Mouse (Mus musculus) urinary bladder, postnatal 25 days (tissue): ENCODE results near the gene Cks1b.

Experiments
- DNase-seq: peaks from one replicate; pipeline ENCODE4 v3.0.0; 2022; ENCODE audit warnings: low spot score

The Cks1b gene

DNA sequence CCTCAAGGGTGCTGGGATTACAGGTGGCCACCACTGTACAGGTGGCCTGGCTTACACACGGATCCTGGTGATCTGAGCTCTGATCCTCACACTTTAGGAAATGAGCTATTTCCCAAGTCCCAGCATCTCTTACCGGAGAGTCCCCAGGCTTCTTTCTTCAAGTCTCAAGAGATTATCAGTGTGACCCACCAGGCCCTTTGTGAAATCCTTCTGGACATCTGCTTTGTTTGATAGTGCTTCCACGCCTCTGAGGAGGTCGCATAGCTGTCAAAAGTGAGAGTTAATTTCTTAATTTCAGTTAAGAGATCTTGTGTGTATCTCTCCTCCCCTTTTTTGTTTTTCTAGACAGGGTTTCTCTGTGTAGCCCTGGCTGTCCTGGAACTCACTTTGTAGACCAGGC is 7.7 kb upstream of the Cks1b start:
- no peak for DNase-seq

DNA sequence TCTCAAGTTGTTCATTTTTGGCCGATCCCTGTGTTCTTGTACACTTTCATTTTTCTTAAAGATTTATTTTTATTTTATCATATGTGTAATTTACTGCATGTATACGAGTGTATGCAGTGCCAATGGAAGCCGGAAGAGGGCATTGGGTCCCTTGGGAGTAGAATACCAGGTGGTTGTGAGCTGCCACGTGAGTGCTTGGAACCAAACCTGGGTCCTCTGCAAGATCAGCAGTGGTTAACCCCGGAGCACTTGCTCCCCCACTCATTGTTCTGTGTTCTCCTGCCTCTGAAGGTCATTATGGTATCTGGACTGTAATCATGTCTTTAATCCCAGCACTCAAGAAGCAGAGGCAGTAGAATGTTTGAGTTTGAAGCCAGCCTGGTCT is 7.0 kb upstream of the Cks1b start:
- DNase-seq, result no peak

DNA sequence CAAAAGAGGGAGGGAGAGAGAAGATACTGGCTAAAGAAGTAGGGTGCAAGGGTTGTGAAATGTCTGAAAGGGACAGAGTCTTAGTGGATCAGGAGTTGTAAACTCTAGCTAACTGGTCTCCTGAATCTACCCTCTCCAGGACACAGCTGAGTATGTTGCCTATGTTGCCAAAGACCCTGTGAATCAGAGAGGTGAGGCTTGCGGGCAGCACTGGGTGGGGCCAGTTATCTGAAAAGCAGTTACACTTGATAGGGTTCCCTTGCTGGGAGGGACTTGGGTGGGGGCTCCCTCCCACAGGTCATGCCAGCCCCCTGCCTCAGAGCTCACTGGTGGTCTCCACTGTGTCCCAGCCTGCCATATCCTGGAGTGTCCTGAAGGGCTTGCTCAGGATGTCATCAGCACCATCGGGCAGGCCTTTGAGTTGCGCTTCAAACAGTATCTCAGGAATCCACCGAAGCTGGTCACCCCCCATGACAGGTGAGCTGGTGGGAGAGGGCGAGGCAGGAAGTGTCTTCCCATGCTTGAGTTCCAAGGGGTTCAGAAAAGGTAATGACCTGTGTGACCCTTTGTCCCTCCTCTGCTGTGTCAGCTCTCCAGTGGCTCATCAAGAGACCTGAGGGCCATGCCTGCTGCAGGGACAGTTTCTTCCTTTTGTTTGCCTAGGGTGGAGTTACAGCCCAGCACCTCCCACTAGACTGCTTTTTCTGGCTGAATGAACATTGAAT is 6.4 kb upstream of the Cks1b start:
- no peak for DNase-seq

DNA sequence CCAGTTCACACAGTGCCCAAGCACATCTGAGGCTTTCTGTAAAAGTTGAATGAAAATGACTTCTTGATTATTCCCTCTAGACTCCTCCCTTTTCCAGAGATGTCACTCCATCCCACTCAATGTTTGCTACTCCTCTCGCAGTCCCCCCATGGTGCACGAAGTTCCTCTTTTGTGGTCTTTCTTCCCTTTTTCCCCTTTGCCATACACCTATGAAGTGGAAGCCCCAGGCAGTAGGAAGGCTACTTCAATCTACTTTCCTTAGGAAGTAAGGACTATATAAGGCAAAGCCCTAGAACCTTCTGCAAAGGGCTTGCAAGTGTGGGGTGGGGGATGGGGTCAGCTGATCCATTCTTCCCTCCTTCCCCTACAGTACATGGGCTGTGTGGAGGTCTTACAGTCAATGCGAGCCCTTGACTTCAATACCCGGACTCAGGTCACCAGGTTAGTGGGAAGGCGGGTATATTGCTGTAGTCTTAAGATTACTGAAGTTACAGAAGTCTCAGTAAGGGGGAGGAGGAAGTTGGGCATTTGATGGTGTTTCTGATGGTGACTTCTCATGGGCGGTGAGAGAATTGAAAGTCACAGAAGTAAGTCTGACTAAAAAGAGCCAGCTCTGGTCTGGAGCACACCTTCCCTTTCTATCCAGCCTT is 4.5 kb upstream of the Cks1b start:
- no peak for DNase-seq

DNA sequence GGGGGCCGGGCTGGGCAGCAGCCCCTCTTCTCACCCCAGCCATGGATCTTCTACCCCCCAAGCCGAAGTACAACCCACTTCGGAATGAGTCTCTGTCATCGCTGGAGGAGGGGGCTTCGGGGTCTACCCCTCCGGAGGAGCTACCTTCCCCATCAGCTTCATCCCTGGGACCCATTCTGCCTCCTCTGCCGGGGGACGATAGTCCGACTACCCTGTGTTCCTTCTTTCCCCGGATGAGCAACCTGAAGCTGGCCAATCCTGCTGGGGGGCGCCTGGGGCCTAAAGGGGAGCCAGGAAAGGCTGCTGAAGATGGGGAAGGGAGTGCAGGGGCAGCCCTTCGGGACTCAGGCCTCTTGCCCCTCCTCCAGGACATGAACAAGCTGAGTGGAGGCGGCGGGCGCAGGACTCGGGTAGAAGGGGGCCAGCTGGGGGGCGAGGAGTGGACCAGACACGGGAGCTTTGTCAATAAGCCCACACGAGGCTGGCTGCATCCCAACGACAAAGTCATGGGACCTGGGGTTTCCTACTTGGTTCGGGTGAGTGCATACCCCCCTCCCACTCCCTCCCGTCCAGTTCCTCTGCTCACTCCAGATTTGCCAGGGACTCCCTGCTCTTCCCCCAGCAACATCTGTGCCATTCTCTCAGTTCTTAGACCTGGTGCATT is 3.8 kb upstream of the Cks1b start:
- no peak for DNase-seq

DNA sequence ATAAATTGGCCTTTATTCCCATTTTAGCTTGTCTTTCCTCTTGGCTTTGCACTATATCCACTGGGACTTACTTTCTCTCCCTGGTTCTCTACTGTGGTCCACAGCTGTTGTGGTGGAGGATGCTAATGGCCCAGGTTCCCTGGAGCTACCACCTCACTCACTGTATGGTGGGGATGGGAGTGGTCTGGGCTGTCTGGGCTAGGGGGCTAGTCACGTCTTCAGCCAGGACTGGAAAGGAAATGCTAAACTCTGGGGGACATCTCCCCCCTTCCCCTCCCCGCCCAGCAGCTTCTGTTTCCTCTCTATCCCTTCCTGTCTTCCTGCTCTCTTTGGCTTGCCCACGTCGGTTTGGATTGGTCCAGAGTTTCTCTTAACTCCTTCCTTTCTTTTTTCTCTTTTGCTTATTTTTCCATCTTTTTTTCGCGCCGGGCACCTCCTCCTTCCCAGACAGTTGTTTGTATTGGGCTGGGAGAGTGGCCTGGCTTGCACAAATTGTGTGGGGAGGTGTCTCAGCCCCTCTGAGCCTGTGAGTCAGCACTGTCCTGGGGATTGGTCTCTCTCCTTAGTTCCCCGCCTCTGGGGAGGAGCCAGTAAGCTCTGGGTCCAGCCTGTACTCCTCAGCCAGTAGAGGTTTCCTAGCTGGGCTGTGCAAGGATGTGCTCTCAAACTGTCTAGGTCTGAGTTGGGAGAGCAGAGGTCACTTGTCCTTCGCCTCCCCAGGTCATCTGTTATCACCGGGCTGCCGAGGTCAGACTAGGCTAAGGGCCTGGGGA is 3.0 kb upstream of the Cks1b start:
- peak; percentile 59 for DNase-seq

DNA sequence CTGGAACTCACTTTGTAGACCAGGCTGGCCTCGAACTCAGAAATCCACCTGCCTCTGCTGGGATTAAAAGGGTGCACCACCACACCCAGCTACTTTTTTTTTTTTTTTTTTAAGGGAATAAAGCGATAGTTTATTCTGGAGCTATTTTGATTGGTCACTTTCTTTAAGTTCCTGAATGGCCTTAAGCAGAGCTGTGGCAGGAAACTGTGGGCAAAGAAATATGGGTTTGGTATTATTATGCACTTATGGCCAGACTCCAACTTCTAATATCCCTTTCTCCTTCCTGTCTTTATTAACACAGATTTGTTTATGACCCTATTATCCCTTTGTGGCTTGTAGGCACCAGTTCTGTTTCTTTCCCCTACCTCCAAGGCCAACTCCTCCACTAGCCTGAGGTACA is 2.2 kb upstream of the Cks1b start:
- DNase-seq, result no peak

DNA sequence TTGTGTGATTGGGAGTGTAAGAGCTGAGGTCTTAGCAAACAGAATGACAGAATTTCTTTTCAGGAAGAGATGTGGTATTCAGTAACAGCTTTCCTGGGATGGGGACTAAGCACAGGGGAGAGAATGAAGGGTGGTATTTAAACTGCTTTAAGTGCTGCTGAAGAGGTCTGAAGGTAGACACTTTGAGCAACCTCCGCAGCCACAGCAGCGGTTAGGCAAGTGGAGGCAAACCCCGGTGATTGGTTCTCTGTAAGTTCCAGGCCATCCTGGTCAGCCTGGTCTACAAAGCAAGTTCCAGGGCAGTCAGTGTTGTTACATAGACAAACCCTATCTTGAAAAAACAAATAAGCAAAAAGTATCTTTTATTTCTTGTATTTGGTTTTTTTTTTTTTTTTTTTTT is 1.8 kb upstream of the Cks1b start:
- no peak for DNase-seq

DNA sequence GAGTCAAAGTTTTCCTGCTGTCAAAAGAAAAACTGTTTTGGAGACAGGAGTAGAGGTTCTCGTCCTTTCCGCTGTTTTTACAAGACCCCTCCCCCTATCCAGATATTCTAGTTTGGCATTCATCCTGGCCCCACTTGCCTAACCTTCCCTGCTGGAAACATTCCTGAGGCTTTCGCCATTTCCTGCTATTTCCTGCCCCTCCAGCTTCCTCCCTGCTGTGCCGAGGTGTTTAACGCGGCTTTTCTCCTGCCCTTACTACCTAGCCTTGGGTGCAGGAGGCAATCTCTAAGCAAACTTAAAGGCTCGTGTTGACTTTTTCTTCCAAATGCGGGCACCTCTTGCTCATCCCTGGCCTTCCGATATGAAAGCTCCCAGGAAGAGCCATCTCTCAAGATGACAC is 1.4 kb upstream of the Cks1b start:
- peak; percentile 44 for DNase-seq

DNA sequence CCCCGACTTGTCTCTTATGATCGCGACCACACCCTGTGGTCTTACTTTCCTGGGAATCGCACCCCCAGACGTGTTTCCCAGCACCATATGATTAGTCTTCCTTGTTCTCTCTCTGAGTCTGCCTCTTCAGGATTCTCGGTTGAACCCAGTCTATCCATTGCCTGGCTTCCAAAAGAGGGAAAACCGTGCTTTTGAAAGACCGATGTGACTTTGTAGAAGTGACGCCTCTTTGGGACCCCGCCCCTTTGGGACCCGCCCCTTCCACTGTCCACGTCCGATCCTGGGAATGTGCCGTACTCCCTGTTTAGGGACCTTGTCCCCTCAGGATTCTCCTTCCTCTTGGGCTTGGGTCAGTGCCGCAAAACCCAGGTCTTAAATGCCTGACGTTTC is 673 bp upstream of the Cks1b start:
- peak; percentile 66 for DNase-seq

DNA sequence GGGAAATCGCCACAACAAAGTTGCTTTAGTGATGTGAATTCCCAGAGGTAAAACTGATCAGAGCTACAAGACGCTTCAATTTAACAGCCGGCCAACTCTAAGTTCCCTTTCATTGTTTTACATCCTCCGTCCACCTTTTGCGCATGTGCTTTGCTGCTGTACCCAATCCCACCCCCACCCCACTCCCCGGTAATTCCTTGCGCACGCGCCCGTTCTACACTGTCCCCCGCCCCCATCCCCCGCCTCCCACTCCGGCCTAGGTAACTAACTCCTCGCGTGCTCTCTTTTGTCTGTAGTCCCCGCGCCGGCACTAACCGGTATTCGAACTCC is 378 bp downstream of the Cks1b start:
- DNase-seq, result no peak

DNA sequence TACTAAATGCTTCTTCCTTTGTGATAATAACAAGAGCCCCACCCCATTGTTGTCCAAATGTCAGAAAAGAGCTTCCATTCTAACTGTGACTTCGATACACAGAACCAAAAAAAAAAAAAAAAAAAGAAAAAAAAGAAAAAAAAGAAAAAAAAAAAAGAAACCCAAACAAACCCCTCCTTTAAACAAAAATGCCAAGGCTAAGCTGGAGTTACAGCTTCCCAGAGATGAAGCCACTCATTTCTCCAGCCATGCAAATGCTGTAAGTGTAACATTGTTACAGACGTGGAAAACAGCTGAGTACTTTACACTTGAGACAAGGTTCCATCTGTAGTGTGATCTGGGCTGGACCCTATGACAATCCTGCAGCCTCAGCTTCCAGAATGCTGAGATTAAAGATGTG is 1.1 kb downstream of the Cks1b start:
- no peak for DNase-seq

DNA sequence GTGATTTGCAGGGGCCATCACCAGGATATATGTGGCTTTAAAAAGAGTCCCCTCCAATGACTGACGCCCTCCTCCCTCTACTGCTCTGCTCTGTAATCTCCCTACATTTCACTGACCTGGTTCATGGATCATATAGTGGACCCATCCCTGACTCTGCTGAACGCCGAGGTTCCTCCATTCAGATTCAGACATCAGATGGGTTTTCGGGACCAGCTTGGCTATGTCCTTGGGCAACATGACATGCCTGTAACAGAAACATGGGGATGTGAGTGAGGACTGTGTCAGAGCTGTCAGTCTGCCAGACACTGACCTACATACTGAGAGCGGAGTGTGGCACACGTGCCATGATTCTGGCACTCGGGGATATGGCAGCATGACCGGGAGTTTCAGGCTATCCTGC is 2.0 kb downstream of the Cks1b start:
- no peak for DNase-seq

DNA sequence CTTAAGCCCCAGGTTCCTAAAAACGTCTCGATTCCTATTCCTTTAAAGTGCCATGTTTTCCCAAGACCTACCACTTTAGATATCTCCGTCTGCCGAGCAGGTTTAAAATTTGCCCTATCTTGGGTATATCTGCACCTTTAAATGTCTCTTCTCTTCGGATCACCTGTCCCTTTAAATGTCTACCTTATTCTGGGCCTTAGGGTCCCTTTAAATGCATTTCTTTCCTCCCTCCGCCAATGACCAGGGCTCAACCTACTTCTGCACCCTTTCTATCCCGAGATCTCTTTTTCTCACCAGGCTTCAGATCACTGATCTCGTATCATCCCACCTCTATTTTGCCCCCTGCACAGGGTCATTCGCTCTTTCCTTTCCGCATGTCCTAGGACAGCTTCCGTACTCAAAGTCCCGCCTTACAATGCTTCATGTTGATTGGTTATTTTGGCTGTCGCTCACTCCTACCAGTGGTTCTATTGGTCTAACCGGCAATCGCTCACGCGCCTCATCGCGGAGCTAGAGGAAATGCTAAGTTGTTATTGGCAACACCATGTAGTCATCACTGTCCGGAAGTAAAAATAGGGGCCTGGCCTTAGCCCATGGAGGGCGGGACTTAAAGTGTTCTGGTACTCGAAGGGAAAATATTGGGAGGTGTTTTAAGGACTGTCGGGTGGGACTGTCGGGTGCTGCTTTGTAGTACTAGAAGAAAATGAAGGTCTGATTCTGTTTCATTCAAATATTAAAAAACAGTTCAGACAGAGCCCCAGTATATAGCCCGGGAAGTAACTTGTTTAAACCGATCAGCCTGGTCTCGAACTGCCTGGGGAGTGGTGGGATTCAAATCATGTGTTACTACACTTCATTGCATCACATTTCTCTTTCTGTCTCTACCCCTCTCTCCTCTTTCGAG is 6.4 kb downstream of the Cks1b start, which contains the start of gene Flad1:
Gene Flad1 (minus strand): TSS at position 381 of the 904 bp plus-strand sequence.
- DNase-seq, result peak; percentile 93

DNA sequence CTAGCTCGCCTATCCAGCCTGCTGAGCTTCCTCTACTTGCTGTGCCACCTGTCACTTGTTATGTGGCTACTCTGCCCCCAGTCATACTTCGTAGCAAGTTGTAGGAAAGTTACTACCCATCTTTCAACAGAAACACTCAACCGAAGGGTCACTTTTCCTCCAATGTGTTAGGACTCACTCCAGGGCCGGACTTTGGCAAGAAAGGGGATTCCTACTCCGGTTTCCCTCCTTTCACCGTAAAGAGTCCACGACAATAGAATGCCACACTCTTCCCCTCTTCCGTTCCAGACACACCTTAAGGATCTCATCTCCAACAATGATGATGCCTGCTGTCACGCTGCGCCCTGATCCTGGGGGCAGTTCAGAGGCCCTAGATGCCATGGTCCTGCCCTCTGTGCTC is 7.3 kb downstream of the Cks1b start:
- no peak for DNase-seq

DNA sequence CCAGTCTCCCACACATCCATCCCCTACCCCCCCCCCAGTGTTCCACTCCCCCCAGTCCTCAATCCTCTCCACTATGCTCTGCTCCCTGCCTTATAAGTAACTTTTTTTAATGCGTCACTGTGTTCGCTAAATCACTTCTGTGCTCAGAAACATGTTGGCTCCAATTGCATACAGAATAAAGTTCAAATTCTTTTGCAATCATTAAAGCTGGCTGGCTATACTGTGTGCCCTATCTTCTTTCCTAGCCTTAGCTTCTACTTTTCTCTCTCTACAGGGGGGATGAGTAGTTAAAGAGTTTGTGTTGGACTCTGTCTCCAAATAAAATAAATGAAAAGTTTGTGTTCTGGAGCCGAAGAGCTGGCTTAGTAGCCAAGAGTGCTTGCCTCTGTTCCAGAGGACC is 8.5 kb downstream of the Cks1b start:
- DNase-seq, result no peak

DNA sequence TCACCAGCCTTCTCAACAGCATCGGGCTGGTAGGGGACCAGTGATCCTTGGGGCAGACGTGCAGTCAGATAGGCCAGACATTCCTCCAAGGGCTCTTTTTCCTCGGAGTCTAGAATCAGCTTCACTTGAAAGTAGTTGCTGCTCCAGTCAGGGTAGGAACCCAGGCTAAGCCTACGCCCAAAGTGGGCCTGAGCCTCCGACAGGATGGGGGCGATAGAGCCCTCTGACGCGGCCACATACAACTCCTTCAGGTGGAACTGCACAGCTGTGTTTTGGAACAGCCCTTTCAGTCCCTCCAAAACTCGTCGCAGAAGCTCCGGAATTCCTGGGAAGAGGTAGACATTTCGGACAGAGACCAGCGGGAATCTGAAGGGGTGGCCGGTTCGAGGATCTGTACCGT is 9.7 kb downstream of the Cks1b start:
- DNase-seq, result no peak

DNA sequence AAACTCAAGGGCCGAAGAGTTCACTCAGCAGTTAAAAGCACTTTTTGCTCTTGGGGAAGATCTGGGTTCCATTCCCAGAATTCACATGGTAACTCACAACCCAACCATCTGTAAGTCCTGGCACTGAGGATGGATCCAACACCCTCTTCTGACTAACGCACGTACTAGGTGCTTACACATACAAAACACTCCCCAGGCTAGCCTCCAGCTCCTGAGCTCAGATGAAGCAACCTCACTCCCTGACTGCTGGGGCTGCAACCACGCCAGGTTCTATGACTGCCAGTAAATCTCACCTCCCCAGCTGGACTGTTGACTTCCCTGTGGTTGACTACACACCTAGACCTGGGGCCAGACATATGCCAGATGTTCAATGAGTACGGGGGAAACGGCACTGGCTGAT is 11.3 kb downstream of the Cks1b start:
- DNase-seq, result no peak

DNA sequence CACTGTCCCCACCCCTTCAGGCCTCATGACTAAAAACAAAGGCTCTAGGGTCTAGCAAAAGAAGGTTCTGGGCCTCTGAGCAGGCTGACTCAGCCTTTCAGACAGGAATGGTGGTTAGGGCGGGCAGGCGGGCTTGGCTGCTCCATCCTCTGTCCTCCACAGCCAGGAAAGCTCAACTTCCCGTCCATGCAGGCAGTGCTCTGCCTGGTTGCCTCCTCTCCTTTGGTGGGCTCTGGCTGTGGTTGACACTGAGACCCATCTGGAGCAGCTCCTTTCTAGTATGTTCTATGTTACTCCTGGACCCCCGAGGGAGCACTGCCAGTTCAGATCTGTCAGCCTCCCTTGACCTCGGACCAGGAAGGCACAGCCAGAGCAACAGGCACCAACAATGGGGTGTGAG is 15.5 kb downstream of the Cks1b start, which contains the start of gene Lenep:
Gene Lenep (minus strand): TSS at position 101 of the 400 bp plus-strand sequence.
- DNase-seq, result no peak

DNA sequence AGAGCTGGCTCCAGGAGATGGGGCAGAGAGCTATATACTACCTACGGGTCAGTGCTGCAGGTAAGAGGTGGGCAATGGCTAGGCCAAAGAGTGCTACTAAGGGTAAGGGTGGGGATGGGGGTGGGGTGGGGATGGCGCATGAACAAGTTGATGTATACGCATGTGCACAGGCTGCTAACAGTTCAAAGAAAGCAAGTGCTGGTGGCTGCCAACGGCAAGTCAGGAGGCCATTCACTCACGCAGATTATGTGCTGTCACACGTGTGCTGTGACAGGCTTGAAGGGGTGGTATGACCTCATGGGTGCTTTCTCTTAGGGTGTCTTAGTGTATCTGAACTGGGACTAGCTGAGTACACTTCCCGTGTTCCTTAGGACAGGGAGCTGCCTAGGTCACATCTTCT is 16.9 kb downstream of the Cks1b start:
- DNase-seq, result no peak

DNA sequence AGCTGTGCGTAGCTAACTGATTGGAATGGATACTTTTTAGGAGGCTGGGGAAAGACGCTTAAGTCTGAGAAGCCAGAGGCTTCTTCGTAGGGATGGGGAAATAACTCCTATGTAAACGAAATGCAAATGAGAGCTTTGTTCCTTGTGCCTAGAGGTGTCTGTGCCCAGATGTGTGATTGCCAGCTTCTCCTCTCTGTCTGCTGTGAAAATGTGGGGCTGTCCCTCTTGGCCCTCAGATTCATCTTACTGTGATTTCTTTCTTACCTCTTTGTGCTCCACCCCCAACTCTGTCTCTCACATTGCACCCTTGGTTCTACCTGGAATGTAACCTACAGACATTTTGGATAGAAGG is 21.6 kb downstream of the Cks1b start:
- DNase-seq, result no peak
